Mouse (Mus musculus): ENCODE results near the gene Olfr1043. TPM values are rescaled to one million over a fixed set of nuclear protein-coding genes. Genes with fewer than 3 reads are reported as not detected.
"Not testable (repeated sequence)": the region's sequence is repeated elsewhere in the genome, so short reads cannot be mapped to it uniquely, and the experiment has no call there.

The Olfr1043 gene
- not detected for total RNA-seq (2021)
- long read RNA-seq = 0 reads

GRCm38 (mm10) chr2:86167422-86167821 is at the start of gene Olfr1043:
Gene Olfr1043, minus strand, starts transcription at chr2:86167522.
- DNase-seq (ENCODE audit: low spot score in 2 of 2) = no peak

- DNase-seq (ENCODE audit: low spot score in 2 of 2) = no peak
These were observed 35.6 kb upstream of the Olfr1043 start, which contains the start of gene Olfr1045 for GRCm38 (mm10) chr2:86202909-86203308. Gene Olfr1045, minus strand, starts transcription at chr2:86203009.

GRCm38 (mm10) chr2:86195863-86196262 is 28.5 kb upstream of the Olfr1043 start:
- no peak for DNase-seq (ENCODE audit: low spot score in 2 of 2)

GRCm38 (mm10) chr2:86185583-86185982 is 18.3 kb upstream of the Olfr1043 start, which contains the start of gene Olfr52:
Gene Olfr52, minus strand, starts transcription at chr2:86185683.
- no peak for DNase-seq (ENCODE audit: low spot score in 2 of 2)

GRCm38 (mm10) chr2:86179950-86180349 is 12.6 kb upstream of the Olfr1043 start:
- DNase-seq (ENCODE audit: low spot score in 2 of 2) = no peak

GRCm38 (mm10) chr2:86177720-86178119 is 10.4 kb upstream of the Olfr1043 start, which contains the start of gene Olfr1044:
Gene Olfr1044, minus strand, starts transcription at chr2:86177820.
- DNase-seq (ENCODE audit: low spot score in 2 of 2) = no peak

- not testable (repeated sequence) for DNase-seq (ENCODE audit: low spot score in 2 of 2)
These were observed 8.1 kb upstream of the Olfr1043 start for GRCm38 (mm10) chr2:86175422-86175821.

- no peak for DNase-seq (ENCODE audit: low spot score in 2 of 2)
These were observed 5.6 kb downstream of the Olfr1043 start, which contains the start of gene Olfr1042 for GRCm38 (mm10) chr2:86161738-86162137. Gene Olfr1042, minus strand, starts transcription at chr2:86161838.

GRCm38 (mm10) chr2:86146632-86147031 is 20.7 kb downstream of the Olfr1043 start, which contains the start of gene Olfr1040:
Gene Olfr1040, minus strand, starts transcription at chr2:86146732.
- no peak for DNase-seq (ENCODE audit: low spot score in 2 of 2)

- no peak for DNase-seq (ENCODE audit: low spot score in 2 of 2)
These were observed 31.5 kb downstream of the Olfr1043 start, which contains the start of gene Olfr1039 for GRCm38 (mm10) chr2:86135828-86136227. Gene Olfr1039, minus strand, starts transcription at chr2:86135928.

Other genes starting within 250 kb of the Olfr1043 start
- gene Olfr1026, start 246.0 kb downstream of the Olfr1043 start, total RNA-seq (2021) = not detected
- gene Olfr1028, start 217.1 kb downstream of the Olfr1043 start, total RNA-seq (2021) = not detected
- gene Olfr1029, start 193.6 kb downstream of the Olfr1043 start, total RNA-seq (2021) = not detected
- not detected for gene Olfr1030, start 188.2 kb downstream of the Olfr1043 start, total RNA-seq (2021)
- not detected for gene Olfr1031, start 177.2 kb downstream of the Olfr1043 start, total RNA-seq (2021)
- not detected for gene Olfr1032, start 162.0 kb downstream of the Olfr1043 start, total RNA-seq (2021)
- not detected for gene Olfr1033, start 146.9 kb downstream of the Olfr1043 start, total RNA-seq (2021)
- gene Olfr1034, start 121.7 kb downstream of the Olfr1043 start, total RNA-seq (2021) = not detected
- not detected for gene Olfr1036, start 93.5 kb downstream of the Olfr1043 start, total RNA-seq (2021)
- gene Olfr1037, start 80.1 kb downstream of the Olfr1043 start, total RNA-seq (2021) = not detected
- not detected for gene Olfr1039, start 31.6 kb downstream of the Olfr1043 start, total RNA-seq (2021)
- not detected for gene Olfr1040, start 20.8 kb downstream of the Olfr1043 start, total RNA-seq (2021)
- not detected for gene Olfr1042, start 5.7 kb downstream of the Olfr1043 start, total RNA-seq (2021)
- not detected for gene Olfr1044, start 10.3 kb upstream of the Olfr1043 start, total RNA-seq (2021)
- not detected for gene Olfr52, start 18.2 kb upstream of the Olfr1043 start, total RNA-seq (2021)
- not detected for gene Olfr1045, start 35.5 kb upstream of the Olfr1043 start, total RNA-seq (2021)
- gene Olfr1046, start 51.8 kb upstream of the Olfr1043 start, total RNA-seq (2021) = not detected
- not detected for gene Olfr1047, start 63.9 kb upstream of the Olfr1043 start, total RNA-seq (2021)
- gene Olfr1048, start 72.8 kb upstream of the Olfr1043 start, total RNA-seq (2021) = not detected
- not detected for gene Olfr1049, start 90.8 kb upstream of the Olfr1043 start, total RNA-seq (2021)
- not detected for gene Olfr1051, start 111.6 kb upstream of the Olfr1043 start, total RNA-seq (2021)
- gene Olfr1052, start 124.9 kb upstream of the Olfr1043 start, total RNA-seq (2021) = not detected
- not detected for gene Olfr1053, start 147.8 kb upstream of the Olfr1043 start, total RNA-seq (2021)
- gene Olfr1054, start 167.9 kb upstream of the Olfr1043 start, total RNA-seq (2021) = not detected
- gene Olfr1055, start 182.8 kb upstream of the Olfr1043 start, total RNA-seq (2021) = not detected
- gene Olfr1056, start 194.9 kb upstream of the Olfr1043 start, total RNA-seq (2021) = not detected
- not detected for gene Olfr1057, start 210.9 kb upstream of the Olfr1043 start, total RNA-seq (2021)
- not detected for gene Olfr1058, start 221.0 kb upstream of the Olfr1043 start, total RNA-seq (2021)
- gene Olfr1061, start 246.5 kb upstream of the Olfr1043 start, total RNA-seq (2021) = not detected

Data from layer of hippocampus, postnatal 10 days (tissue).